Mouse (Mus musculus): ENCODE results near the gene Gm4871. TPM values are rescaled to one million over a fixed set of nuclear protein-coding genes. Genes with fewer than 3 reads are reported as not detected.
A peak's percentile ranks its signal among the peaks of the same experiment; 100 is the strongest.
"Not testable (repeated sequence)": the region's sequence is repeated elsewhere in the genome, so short reads cannot be mapped to it uniquely, and the experiment has no call there.

The Gm4871 gene
- polyA plus RNA-seq, 1 experiment: not detected

- TF ChIP-seq CTCF (IDR thresholded peaks at IDR 0.05; ENCODE audit: borderline replicate concordance, extremely low read depth, insufficient read depth, insufficient read length): peak; percentile 6; the same call in 1 of the 2 replicates
- not testable (repeated sequence) for DNase-seq (ENCODE audit: low read depth)
Observed at GRCm38 (mm10) chr5:145016761-145017160, 15.8 kb downstream of the Gm4871 start.

- no peak for TF ChIP-seq CTCF (IDR thresholded peaks at IDR 0.05; ENCODE audit: borderline replicate concordance, extremely low read depth, insufficient read depth, insufficient read length)
- no peak for TF ChIP-seq POLR2A (IDR thresholded peaks at IDR 0.05; ENCODE audit: borderline replicate concordance, extremely low read depth, insufficient read depth, insufficient read length, poor library complexity, severe bottlenecking)
Observed at GRCm38 (mm10) chr5:145014278-145014677, 18.3 kb downstream of the Gm4871 start.

GRCm38 (mm10) chr5:145008878-145009659, 23.5 kb downstream of the Gm4871 start:
- TF ChIP-seq POLR2A (IDR thresholded peaks at IDR 0.05; ENCODE audit: borderline replicate concordance, extremely low read depth, insufficient read depth, insufficient read length, poor library complexity, severe bottlenecking): no peak
- TF ChIP-seq CTCF (IDR thresholded peaks at IDR 0.05; ENCODE audit: borderline replicate concordance, extremely low read depth, insufficient read depth, insufficient read length): no peak
- no peak for DNase-seq (ENCODE audit: low read depth)

More at GRCm38 (mm10) chr5:145014278-145014677, 18.3 kb downstream of the Gm4871 start:
- DNase-seq (ENCODE audit: low read depth): no peak

GRCm38 (mm10) chr5:145005596-145005995, 27.0 kb downstream of the Gm4871 start:
- DNase-seq (ENCODE audit: low read depth): no peak
- TF ChIP-seq CTCF (IDR thresholded peaks at IDR 0.05; ENCODE audit: borderline replicate concordance, extremely low read depth, insufficient read depth, insufficient read length) (no peak), POLR2A (IDR thresholded peaks at IDR 0.05; ENCODE audit: borderline replicate concordance, extremely low read depth, insufficient read depth, insufficient read length, poor library complexity, severe bottlenecking) (no peak)

- no peak for TF ChIP-seq CTCF (IDR thresholded peaks at IDR 0.05; ENCODE audit: borderline replicate concordance, extremely low read depth, insufficient read depth, insufficient read length)
- DNase-seq (ENCODE audit: low read depth): no peak
Observed at GRCm38 (mm10) chr5:145004495-145004894, 28.1 kb downstream of the Gm4871 start.

GRCm38 (mm10) chr5:145003362-145003761, 29.2 kb downstream of the Gm4871 start:
- no peak for DNase-seq (ENCODE audit: low read depth)
- TF ChIP-seq POLR2A (IDR thresholded peaks at IDR 0.05; ENCODE audit: borderline replicate concordance, extremely low read depth, insufficient read depth, insufficient read length, poor library complexity, severe bottlenecking) (no peak), CTCF (IDR thresholded peaks at IDR 0.05; ENCODE audit: borderline replicate concordance, extremely low read depth, insufficient read depth, insufficient read length) (no peak)

- DNase-seq (ENCODE audit: low read depth): peak; percentile 23
- TF ChIP-seq POLR2A (IDR thresholded peaks at IDR 0.05; ENCODE audit: borderline replicate concordance, extremely low read depth, insufficient read depth, insufficient read length, poor library complexity, severe bottlenecking) (no peak), CTCF (IDR thresholded peaks at IDR 0.05; ENCODE audit: borderline replicate concordance, extremely low read depth, insufficient read depth, insufficient read length) (peak; percentile 41; the same call in 1 of the 2 replicates)
Observed at GRCm38 (mm10) chr5:144998491-144998890, 34.1 kb downstream of the Gm4871 start.

- TF ChIP-seq POLR2A (IDR thresholded peaks at IDR 0.05; ENCODE audit: borderline replicate concordance, extremely low read depth, insufficient read depth, insufficient read length, poor library complexity, severe bottlenecking) (no peak), CTCF (IDR thresholded peaks at IDR 0.05; ENCODE audit: borderline replicate concordance, extremely low read depth, insufficient read depth, insufficient read length) (no peak)
- no peak for DNase-seq (ENCODE audit: low read depth)
Observed at GRCm38 (mm10) chr5:144990481-144990880, 42.1 kb downstream of the Gm4871 start.

- TF ChIP-seq CTCF (IDR thresholded peaks at IDR 0.05; ENCODE audit: borderline replicate concordance, extremely low read depth, insufficient read depth, insufficient read length) (no peak), POLR2A (IDR thresholded peaks at IDR 0.05; ENCODE audit: borderline replicate concordance, extremely low read depth, insufficient read depth, insufficient read length, poor library complexity, severe bottlenecking) (no peak)
- peak; percentile 29 for DNase-seq (ENCODE audit: low read depth)
Observed at GRCm38 (mm10) chr5:144990051-144990450, 42.5 kb downstream of the Gm4871 start.

- DNase-seq (ENCODE audit: low read depth): no peak
- TF ChIP-seq CTCF (IDR thresholded peaks at IDR 0.05; ENCODE audit: borderline replicate concordance, extremely low read depth, insufficient read depth, insufficient read length) (no peak), POLR2A (IDR thresholded peaks at IDR 0.05; ENCODE audit: borderline replicate concordance, extremely low read depth, insufficient read depth, insufficient read length, poor library complexity, severe bottlenecking) (no peak)
Observed at GRCm38 (mm10) chr5:144989061-144989405, 43.5 kb downstream of the Gm4871 start.

- TF ChIP-seq POLR2A (IDR thresholded peaks at IDR 0.05; ENCODE audit: borderline replicate concordance, extremely low read depth, insufficient read depth, insufficient read length, poor library complexity, severe bottlenecking) (no peak), CTCF (IDR thresholded peaks at IDR 0.05; ENCODE audit: borderline replicate concordance, extremely low read depth, insufficient read depth, insufficient read length) (peak; percentile 71; the same call in 1 of the 2 replicates)
Observed at GRCm38 (mm10) chr5:144988340-144989060, 44.1 kb downstream of the Gm4871 start.

GRCm38 (mm10) chr5:144987561-144987960, 45.0 kb downstream of the Gm4871 start:
- DNase-seq (ENCODE audit: low read depth): no peak
- TF ChIP-seq CTCF (IDR thresholded peaks at IDR 0.05; ENCODE audit: borderline replicate concordance, extremely low read depth, insufficient read depth, insufficient read length) (no peak), POLR2A (IDR thresholded peaks at IDR 0.05; ENCODE audit: borderline replicate concordance, extremely low read depth, insufficient read depth, insufficient read length, poor library complexity, severe bottlenecking) (no peak)

More at GRCm38 (mm10) chr5:144988340-144989060, 44.1 kb downstream of the Gm4871 start:
- peak; percentile 84 for DNase-seq (ENCODE audit: low read depth)

All from brain, embryonic 14.5 days (tissue).